Mouse (Mus musculus) brain, embryonic 14.5 days (tissue): ENCODE data around the gene Map3k14.

ENCODE experiments used
- CTCF ChIP-seq: fragments of 200-500 bp; IDR thresholded peaks from 2 replicates; pipeline ENCODE4 v1.5.1; 2012; ENCODE audit warnings: inconsistent platforms, mild to moderate bottlenecking, moderate library complexity, borderline replicate concordance; ENCODE audit not compliant: insufficient read depth, insufficient read length; ENCODE audit errors: extremely low read depth
- POLR2A ChIP-seq: fragments of 200-500 bp; IDR thresholded peaks from 2 replicates; pipeline ENCODE4 v1.6.1; 2012; ENCODE audit warnings: mild to moderate bottlenecking, inconsistent platforms, borderline replicate concordance; ENCODE audit not compliant: poor library complexity, insufficient read depth, insufficient read length, severe bottlenecking; ENCODE audit errors: extremely low read depth

DNA sequence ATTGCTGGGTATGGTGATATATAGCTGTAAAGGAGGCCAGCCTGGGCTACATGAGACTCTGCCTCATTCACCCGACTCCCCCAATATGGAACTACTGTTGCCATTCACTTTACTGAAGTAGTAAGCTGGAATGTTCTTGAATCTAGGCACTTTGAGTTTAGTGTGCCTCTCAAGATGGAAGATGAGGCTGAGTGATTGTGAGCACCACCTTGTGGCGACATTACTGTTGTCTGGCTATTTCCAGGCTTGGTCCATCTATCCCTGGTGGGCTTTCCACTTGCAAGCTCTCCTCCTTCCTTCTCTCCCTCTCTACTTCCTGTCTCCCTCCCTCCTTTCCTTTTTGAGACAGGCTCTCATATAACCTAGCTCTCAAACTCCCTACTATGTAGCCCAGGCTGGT is 82.4 kb downstream of the Map3k14 start:
- TF ChIP-seq CTCF: peak; percentile 69; the same call in 1 of the 2 replicates
- TF ChIP-seq POLR2A: no peak
